Mouse (Mus musculus) testis, adult 2 months (tissue): ENCODE results near the gene Gse1.

Experiments used
- CTCF ChIP-seq: fragments of 200-500 bp; IDR thresholded peaks from 2 replicates; pipeline ENCODE4 v1.5.1; 2012; ENCODE audit warnings: low read depth, mild to moderate bottlenecking, inconsistent platforms, low read length, moderate library complexity; ENCODE audit not compliant: control insufficient read depth, insufficient read depth, insufficient replicate concordance
- POLR2A ChIP-seq: fragments of 200-500 bp; IDR thresholded peaks from 2 replicates; pipeline ENCODE4 v1.6.1; 2012; ENCODE audit warnings: low read depth, mild to moderate bottlenecking, inconsistent platforms, low read length, moderate library complexity; ENCODE audit not compliant: control insufficient read depth

DNA sequence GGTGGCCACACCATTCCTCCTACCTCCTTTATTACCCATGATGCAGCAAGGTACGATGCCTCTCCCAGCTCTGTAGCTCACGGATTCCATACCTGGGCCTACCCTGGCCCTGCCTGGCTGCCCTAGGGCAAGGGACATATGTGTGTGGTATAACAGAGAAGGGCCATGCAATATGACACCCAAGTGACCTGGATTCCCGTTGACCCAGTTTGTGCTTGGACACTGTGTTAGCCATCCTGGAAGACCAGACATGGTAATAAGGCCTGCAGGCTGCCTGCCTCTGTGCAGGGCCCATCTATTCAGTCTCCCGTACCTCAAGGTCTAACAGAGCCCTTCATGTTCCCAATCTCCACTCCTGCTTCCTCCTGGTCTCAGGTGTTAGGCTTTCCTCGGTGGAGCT, 200.2 kb downstream of the Gse1 start:
- no peak for TF ChIP-seq POLR2A
- no peak for TF ChIP-seq CTCF
